Mouse (Mus musculus) adipocyte (in vitro differentiated cells): Measurements from ENCODE around the gene Mob3b.
A peak's percentile ranks its signal among the peaks of the same experiment; 100 is the strongest.

Experiments
- DNase-seq: peaks from one replicate; pipeline ENCODE4 v3.0.0-alpha.2; 2016; ENCODE audit warnings: low spot score

Gene Mob3b

DNA sequence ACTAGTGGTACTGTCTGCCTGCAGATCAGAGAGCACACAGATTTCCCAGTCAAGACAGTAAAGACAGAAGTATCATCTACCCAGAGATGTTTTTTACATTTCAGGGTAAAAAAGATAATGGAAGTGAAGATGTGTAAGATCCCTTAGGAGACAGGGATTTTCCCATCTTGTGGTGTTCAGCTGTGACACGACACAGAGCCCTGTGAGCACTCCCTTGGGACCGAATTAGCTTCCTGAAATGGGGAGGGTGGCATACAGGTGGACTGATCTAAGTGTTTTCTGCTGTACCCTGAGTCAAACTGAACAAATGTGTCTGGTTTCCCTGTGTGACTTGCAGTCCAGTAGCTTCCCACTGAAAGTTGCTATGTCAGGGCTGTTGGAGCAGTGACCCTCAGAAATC lies 42.3 kb downstream of the Mob3b start:
- no peak for DNase-seq

DNA sequence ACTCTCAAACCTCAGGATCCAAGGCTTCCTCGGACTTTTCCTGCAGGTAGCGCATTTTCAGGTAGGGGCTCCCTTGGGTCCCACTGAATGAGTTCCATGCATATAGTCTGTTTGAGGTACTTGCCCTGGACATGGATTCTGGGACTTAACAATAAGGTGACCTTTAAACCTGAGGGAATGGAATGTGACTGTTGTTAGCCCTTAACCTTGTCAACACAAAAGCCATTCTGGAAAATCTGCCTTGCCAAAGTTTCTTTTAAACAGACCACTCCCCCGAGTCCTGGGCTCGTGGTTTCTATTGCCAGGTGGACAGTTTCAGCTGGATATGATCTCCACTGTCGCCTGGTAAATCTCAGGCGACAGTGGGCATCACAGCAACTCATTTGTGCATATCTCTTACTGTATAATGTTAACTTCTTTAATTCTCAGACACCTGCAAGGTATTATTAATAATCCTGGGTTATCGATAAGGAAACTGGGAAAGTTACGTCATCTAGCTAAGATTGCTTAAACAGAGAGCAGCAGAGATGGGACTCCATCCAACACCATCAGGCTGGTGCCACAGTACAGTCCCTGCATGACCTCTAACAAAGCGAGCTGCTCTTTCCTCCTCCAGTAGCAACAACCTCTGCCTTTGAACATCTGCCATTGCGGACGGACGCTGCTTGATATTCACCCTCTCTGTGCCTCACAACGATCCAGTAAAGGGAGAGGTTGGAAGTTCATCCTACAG lies 43.6 kb downstream of the Mob3b start:
- no peak for DNase-seq

DNA sequence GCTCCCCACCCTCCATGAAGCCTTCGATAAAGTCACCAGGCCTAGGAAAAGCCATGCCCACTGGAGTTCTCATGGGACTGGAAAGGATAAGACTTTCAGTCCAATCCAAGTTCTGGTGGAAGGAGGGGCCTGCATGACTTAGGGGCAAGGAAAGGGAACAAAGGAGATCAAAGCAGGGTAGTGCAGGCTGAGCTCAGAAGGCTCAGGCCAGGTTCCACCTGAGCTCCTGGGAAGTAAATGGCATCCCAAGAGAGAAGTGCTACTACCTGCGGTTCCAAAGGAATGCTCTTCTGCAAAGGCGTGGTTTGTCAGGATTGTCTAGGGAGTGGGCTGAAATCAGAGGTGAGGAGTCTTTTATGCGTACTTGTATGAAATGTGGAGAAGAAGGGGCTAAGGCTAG lies 44.8 kb downstream of the Mob3b start:
- DNase-seq: no peak

DNA sequence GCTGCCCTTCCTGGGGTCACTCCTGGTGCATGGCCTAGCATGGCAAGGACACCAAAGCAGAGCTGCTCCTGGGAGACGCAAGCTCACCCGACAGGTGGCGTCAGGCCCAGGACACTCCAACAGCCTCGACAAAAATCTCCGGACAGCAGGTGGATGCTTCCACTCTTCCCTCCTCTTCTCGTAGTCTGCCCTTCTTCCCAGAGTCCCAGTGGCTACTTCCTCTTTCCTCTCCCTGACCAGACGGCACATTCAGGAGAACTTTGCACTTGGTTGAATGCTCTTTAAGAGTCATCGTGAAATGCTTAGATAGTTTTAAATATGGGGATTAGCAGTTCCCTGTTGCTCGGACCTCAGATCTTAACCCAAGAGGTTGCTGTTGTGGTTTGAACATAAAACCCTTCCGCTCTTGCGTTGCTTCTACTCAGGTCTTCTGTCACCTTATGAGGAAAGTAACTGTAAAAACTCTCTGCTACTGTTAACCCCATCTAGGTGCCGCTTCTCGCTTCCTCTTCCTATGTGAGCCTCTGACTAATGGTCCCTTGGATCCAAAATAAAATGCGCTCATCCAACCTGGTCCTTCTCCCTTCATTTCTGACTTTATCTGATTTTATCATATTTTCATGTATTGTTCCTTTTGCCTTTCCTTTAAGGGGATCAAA lies 52.0 kb downstream of the Mob3b start:
- no peak for DNase-seq

DNA sequence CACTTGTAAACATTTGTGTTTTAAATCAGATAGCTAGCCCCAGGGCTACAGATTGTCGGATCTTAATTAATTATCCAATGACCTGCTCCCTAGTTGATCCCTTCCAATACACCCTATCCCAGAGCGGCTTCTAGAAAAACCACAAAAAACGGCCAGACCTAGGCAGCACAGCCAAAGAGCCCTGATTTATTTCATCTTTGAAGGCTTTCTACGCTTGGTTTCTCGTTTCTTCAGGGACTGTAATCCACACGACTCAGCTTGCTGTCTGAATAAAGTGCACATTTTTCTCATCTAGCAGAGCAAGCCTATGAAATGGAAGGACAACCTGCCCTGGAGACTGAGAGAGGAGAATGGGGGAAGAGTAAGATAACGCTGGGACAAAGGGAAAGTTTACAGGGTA lies 56.1 kb downstream of the Mob3b start:
- DNase-seq: no peak

DNA sequence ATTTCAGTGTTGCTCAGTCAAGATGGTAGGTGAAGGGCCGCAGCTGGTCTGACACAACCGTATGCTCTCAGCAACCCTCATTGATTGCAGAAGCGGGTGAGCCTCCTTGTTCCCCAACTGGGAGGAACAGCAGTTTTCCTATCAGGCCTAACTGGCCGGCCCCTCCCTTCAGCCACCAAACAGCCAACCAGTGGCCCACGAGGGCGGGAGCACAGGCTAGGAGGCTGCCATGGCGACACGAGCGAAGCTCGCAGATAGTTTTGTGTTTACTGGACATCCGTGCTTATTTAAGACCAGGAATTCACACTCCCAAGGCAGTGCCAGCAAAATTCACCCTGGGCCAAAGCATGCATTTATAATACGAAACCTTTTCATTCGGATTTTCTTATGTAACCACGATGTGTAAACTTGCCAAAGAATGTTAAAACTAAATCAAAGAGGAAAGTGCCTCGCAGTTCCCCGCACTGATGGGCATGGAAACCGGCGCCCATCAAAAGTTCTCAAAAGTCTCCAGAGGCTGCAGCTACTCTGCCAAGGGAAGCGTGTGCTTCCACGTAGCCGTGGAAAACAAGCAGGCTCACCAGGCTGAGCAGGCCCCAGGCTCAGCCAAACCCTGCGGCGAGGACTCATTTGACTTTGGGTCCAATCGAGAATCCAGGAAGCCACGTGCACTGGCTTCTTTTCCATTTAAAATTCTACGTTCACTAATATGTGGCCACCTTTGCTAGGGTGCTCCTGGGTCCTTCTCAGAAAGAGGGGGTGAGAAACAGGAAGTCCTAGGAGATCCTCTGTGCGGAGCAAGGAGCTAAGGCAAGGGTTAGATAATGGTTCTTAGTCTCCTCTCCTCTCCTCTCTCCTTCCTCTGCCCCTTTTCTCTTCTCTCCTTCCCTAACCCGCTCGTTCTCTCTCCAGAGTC lies 57.2 kb downstream of the Mob3b start:
- DNase-seq: peak; percentile 12

DNA sequence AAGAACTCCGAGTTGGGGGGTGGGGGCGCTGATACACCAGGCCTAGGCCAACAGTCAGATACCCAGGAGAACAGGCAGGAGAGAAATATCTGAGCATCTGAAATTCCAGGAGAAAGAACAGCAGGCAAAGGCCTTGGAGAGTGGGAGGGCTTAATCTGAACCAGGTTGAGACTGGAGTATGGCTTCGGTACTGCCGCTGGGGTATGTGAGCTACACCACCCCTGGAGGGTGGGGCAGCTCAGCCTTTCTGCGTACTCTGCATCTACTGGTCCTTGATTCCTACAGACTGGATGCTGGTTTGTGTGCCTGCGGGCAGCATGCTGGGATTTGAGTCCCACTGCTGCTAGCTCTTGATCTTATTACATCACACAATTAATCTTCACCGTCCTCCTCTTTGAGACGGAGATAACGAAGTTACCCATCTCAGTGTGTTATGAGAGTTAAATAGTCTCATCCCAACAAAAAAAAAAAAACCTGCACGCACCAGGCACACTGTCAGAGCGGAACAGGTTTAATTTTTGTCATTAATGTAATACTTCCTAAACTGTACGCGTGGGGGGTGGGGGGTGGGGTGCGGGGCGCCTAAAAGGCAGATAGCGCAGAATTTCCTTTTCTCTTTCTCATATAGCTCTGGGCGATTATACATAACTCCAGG lies 57.9 kb downstream of the Mob3b start:
- DNase-seq: no peak

DNA sequence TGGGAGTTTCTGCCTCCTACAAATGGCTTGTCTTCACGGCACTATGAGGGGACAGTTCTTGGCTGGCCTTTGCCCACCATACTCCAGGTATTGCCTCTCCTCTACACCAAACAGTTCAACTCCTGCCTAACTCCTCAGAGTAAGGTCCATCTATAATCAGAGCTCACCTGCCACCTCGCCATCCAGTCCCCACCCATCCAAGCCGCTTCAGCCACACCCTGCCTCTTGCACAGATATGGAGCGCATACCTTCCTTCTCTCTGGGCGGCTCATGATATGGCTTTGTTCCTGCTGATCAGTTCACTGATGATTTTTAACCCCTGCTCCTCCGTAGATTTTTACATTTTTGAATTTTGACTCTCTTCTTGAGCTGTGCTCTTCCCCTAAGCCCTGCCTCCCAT lies 58.7 kb downstream of the Mob3b start:
- DNase-seq: no peak

DNA sequence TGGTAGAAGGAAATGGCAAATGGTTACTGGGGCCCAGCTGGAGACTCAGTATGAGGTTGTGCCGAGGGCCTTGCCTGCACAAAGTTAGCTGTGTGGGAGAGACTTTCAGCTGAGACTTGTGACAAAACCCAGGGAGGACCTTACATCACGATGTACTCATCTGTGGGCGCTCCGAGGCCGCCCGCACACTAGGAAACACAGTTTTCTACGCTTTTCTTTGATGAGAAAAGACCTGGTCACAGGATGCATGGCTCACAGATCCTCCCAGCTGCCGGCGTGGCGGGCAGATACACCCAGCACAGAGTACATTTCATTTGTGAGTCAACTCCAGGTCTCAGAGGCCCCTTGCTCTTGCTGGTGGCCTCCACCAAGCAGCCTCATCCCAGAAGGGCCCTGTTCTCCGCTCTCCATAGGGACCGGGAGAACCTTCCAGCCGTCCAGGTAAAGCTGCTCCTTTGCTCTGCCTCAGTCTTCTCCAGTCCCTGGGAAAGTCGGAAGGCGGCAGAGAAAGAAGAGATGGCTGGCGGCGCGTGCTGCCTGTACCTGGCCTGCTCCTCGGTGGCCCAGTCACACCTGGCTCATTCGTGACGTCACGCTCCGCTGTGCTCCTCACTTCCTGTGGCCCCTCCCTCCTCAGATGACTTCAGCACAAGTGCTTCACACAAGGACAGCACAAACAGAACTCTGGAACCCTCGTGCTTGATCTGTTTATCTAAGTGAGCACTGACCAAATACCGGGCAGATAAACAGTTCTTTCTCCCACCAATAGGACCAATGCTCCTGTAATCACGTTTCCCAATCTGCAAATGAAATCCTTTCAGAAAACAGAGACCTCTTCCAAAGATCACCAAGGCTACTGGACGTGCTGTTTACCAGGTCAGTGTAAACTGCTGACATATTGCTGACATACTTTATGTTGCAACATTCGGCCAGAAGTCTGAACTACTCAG lies 60.8 kb downstream of the Mob3b start:
- peak; percentile 45 for DNase-seq

DNA sequence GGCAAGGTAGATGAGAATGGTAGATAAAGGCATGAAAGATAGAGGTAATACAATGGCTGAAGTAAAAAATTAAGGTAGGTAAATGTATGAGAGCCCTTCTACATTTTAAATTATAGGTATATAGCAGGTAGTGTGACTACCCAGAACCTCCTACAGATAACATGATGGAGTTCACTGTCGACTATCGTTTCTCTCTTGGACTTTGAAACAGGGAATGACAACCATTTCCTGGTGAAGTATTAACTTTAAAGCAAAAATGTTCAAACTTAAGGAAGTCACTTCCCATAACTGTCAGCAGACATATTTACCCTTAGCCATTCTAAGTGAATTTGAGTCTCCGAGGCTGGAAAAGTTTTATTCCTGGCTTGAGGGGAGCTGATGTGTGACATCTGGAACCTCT lies 64.8 kb downstream of the Mob3b start:
- DNase-seq: no peak

DNA sequence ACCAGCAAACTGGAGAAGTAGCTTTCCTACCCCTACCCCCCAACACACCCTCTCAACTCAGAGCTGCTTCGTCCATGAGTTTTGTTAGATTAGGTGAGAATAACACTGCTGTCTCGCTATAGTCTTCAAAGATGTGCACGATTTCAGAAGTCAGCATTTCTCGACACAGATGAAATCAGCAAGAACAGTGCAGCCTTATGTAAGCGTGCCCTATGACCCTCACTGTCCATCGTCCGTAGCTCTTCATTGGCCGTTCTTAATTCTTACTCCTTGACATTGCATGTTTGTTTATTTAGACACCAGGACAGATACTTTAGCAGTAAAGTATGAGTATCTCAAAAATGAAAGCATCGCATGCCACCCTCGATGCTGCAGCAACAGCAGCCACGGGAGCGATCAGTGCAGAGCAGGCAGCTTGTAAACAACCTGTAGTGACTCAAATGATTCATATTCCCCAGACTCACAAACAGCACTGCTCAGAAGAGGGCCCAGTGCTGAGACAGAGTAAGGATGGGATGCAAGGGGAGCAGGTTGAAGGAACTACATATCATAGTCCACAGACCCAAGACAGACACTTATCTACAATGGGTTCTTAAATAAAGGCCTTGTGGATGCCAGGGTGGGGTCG lies 66.0 kb downstream of the Mob3b start:
- DNase-seq: no peak

DNA sequence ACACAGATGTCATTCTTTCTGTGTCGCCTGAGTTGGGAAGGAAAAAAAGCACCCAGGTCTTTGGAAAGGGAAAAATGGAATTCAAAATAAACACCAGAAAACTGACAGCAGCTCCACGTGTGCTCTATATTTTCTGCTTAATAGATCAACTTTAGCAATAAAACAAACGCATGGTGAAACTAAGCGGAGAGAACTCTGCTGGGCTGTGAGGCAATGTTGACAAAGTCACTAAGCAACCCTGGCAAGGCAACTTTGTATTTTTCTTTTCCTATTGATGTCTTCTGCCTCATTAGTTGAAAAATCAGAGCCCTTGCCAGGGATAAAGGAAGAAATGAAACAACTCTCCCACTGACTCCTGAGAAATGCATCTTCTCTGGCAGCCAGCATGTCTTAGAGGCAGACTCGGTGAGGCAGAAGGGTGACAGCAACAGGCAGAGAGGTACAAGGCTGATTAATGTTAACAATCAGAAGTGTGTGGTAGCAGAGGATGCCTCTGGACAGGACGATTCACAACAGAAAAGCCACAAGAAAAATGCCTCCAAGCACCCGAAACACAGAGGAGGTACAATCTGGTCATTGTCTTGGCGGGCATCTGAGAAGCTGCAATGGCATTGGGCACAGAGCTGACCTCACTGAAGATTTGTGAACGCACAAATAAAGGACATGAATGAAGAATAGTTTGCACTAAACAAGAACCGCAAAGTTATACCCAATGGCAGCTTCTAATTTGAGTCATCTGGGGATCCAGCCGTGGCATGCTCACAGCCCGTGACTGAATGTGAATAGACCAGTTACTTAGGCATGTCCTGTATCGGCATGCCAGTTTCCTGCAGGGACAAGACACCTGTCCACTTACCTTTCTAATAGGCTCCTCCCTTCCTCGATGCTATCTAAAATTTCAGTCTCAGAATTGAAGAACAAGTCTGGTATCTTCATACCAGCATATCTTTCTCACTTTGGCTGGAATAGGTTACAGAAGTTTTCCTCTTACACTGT lies 67.7 kb downstream of the Mob3b start:
- no peak for DNase-seq

DNA sequence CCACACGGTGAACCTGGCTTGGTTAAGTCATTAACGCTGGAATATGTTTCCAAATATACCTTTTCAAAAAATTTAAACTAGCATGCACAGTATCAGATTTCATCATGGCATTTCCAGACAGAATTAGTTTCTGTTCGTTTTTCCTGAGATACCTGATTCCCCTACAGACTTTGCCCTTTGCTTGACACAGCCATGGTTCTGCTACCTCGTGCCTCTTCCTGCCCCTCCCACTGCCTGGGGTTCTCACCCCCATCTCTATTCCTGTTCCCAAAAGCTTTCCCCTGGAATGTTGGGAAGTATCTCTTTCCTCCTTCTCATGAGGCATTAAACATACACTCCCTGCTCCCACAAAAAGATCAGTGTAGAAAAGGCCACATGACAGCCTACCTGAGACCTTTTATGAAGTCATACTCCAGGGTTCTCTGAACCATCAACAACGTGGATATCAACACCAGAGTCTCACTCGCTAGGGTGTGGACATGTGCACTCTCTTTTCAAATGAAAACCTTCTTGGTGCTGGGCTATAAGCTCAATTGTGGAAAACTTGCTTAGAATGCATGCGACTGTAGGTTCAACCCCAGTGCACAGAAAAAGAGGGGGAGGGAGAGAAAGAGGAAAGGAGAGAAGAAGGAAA lies 71.1 kb downstream of the Mob3b start:
- no peak for DNase-seq

DNA sequence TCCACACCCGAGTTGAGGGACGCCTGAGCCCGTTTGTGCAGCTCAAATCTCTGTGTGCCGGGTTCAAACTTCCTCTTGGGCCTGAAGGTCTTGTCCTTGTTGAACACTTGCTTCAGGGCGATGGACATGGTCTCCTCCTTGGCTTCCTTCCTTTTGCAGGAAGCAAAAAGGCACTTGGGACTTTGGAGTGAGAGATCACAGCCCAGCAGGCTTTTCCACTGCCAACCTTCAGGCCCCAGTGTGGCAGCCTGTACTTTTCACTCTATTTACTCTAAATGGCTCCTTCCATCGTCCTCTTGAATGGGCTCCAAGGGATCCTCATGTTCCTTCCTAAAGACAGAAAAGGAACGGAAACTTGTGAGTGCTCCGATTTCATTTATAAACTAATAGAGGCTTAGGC lies 73.2 kb downstream of the Mob3b start:
- DNase-seq: no peak

DNA sequence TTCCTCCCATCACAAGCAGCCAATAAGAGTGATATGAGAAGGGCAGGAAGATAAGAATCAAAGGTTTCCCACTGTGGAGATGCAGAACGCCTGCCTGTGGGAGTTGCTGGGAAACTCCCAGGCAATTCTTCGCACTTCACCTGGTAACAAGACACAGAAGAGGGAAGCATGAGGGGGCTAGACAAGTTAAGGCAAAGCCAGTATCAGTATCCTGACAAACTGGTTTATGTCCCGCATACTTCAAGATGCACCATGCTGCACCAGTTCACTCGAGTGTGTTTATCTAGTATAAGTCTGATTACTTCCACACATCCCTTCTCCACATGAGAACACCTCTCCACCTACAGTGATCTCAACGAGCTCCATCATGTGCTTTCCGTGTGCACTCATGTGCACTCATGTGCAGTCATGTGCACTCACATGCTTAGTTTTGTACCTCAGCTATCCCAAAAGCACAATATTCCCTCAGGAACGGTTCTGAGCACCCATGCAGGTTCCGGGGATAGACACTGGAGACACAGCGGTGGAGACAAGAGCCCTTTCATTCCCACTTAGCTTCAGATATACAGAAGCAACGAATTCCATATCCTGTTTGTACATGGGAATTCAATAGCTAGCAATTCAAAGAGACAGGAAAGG lies 74.7 kb downstream of the Mob3b start:
- no peak for DNase-seq

DNA sequence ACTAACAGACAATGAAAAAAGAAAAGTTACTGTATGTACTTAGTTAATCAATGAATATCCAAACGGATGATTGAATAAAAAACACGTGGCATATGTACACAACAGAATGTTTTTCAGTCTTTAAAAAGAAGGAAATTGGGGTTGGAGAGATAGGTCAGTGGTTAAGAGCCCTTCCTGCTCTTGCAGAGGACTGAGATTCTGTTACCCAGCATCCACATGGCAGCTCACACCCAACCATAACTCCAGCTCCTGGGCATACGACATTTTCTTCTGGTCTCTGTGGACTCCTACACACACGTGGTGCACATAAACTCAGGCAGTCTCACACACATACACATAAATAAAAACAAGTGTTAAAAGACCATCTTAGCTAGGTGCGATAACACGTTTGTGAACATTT lies 77.0 kb downstream of the Mob3b start:
- no peak for DNase-seq

DNA sequence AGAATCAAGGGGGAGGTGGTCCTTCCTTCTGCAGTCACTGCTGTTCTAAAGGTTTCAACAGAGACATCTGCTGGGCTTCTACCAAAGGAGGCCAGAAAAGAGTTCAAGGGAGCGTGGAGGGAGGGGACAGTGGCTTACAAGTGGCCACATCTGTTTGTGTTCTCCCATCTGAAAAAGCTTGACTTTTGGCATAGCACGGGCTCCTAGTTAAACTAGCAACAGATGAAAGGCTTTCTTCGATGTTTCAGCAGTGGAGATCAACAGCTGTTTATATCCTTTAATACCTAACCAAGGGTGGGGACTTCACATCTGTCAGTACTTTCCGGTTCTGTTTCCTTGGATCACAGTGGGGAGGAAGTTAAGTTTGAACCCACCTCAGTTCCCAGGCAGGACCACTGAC lies 88.5 kb downstream of the Mob3b start:
- DNase-seq: no peak

DNA sequence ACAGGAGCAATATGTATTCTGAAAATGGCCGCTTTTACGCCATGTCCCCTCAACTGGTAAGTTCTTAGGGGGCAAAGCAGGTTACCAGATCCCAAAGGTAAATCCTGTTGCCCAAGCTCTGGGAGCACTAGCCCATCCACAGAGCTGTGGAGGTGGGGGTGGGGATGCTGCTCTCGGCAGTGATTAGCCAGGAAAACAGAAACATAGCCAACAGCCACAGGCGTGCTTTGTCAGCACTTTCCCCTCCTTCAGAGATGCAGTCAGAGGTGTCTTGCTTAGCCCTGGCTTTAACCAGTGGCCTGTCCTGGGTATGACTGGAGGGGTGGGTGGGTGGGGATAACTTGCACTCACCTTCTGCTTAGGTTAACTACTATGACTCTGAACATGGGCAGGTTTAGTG lies 91.1 kb downstream of the Mob3b start:
- DNase-seq: no peak
